Mouse (Mus musculus): ENCODE results near the gene Cadps.

DNA sequence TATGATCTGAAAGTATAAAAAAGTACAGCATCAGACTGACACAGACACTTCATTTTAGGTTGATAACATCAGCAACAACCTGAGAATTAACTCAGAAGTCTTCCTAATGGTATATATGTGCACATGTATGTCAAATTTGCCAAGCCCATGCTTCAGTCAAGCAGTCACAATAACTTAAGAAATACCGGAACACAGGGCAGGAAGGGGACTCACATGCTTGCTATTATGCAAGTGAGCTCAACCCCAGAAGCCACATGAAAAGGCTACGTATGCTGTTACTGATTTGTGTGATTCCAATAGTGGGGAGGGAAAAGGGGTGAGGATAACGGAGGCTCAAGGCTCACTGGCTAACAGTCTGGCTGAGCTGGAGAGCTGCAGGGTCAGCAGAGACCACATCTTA, 418.8 kb downstream of the Cadps start:
- TF ChIP-seq CTCF (IDR thresholded peaks at IDR 0.05; ENCODE audit: extremely low read depth, insufficient read depth, low read length) (no peak), POLR2A (IDR thresholded peaks at IDR 0.05; ENCODE audit: extremely low read depth, insufficient read depth, low read length) (no peak)
